Mouse (Mus musculus) cerebellum, adult 9-10 months (tissue): ENCODE data around the gene Hnrnpf.
A peak's percentile ranks its signal among the peaks of the same experiment; 100 is the strongest.

Experiments used
- DNase-seq: peaks from one replicate; pipeline ENCODE4 v3.0.0; 2022

The Hnrnpf gene

GRCm38 (mm10) chr6:117892386-117892785, 7.7 kb upstream of the Hnrnpf start:
- no peak for DNase-seq

GRCm38 (mm10) chr6:117893435-117893834, 6.7 kb upstream of the Hnrnpf start:
- no peak for DNase-seq

GRCm38 (mm10) chr6:117897800-117898199, 2.3 kb upstream of the Hnrnpf start:
- no peak for DNase-seq

GRCm38 (mm10) chr6:117901510-117902402, 1.6 kb downstream of the Hnrnpf start:
- DNase-seq, result no peak

- no peak for DNase-seq
Observed at GRCm38 (mm10) chr6:117902556-117902955, 2.4 kb downstream of the Hnrnpf start.

GRCm38 (mm10) chr6:117903836-117904235, 3.7 kb downstream of the Hnrnpf start:
- DNase-seq, result no peak

GRCm38 (mm10) chr6:117905260-117905930, 5.3 kb downstream of the Hnrnpf start:
- peak; percentile 51 for DNase-seq

- DNase-seq, result peak; percentile 84
Observed at GRCm38 (mm10) chr6:117906015-117906531, 5.9 kb downstream of the Hnrnpf start.

- peak; percentile 96 for DNase-seq
Observed at GRCm38 (mm10) chr6:117906590-117907271, 6.6 kb downstream of the Hnrnpf start.

GRCm38 (mm10) chr6:117907301-117907978, 7.3 kb downstream of the Hnrnpf start:
- DNase-seq, result peak; percentile 56

GRCm38 (mm10) chr6:117907979-117908355, 7.8 kb downstream of the Hnrnpf start:
- DNase-seq, result no peak

GRCm38 (mm10) chr6:117908424-117908900, 8.3 kb downstream of the Hnrnpf start:
- DNase-seq, result no peak

- no peak for DNase-seq
Observed at GRCm38 (mm10) chr6:117910120-117910661, 10.1 kb downstream of the Hnrnpf start.

GRCm38 (mm10) chr6:117914541-117914940, 14.4 kb downstream of the Hnrnpf start:
- DNase-seq, result no peak

- no peak for DNase-seq
Observed at GRCm38 (mm10) chr6:117916205-117916736, 16.1 kb downstream of the Hnrnpf start.

- DNase-seq, result peak; percentile 75
Observed at GRCm38 (mm10) chr6:117916737-117917426, 16.8 kb downstream of the Hnrnpf start.

- DNase-seq, result peak; percentile 55
Observed at GRCm38 (mm10) chr6:117917576-117917975, 17.5 kb downstream of the Hnrnpf start.

- peak; percentile 41 for DNase-seq
Observed at GRCm38 (mm10) chr6:117918043-117918442, 17.9 kb downstream of the Hnrnpf start.

- peak; percentile 66 for DNase-seq
Observed at GRCm38 (mm10) chr6:117920659-117921640, 20.8 kb downstream of the Hnrnpf start.

GRCm38 (mm10) chr6:117922041-117922440, 21.9 kb downstream of the Hnrnpf start:
- DNase-seq, result no peak
